Mouse (Mus musculus): Measurements from ENCODE around the gene Lgals9.

Lgals9 gene

DNA sequence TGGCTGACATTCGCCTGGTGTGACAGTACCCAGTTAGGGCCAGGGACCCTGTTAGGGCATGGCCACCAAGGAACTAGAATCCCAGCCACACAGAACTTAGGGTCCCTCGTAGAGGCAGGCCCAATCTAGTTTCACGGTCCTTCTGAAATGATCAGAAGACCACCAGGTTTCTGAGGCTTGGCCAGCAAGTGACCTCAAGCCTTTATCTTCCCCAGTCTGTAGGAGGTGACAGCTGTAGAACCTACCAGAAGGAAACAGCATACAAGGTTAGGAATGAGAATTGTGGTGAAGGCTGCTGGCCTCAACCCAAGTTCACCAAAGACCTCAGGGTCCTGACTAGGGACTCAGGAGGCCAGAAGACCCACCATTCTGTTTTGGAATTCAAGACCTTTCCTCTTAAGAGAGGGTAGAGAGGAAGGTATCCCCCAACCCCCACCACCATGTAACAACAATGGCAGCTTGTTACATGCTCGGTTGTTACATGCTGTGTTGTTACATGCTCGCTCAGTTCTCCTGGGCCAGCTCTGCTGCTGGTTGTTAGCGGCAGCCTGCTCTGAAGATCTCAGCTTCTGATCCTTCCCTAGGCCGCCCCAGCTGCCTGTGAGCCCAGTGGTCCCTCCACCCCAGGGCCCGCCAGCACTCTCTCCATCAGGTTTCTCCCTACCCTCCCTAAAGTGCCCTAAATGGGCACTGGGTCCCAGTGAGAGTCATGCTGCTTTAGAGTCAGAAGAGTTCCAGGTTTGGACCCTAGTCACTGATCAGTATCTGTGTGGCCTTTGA, 7.8 kb downstream of the Lgals9 start:
- no peak for DNase-seq (ENCODE audit: low spot score)

DNA sequence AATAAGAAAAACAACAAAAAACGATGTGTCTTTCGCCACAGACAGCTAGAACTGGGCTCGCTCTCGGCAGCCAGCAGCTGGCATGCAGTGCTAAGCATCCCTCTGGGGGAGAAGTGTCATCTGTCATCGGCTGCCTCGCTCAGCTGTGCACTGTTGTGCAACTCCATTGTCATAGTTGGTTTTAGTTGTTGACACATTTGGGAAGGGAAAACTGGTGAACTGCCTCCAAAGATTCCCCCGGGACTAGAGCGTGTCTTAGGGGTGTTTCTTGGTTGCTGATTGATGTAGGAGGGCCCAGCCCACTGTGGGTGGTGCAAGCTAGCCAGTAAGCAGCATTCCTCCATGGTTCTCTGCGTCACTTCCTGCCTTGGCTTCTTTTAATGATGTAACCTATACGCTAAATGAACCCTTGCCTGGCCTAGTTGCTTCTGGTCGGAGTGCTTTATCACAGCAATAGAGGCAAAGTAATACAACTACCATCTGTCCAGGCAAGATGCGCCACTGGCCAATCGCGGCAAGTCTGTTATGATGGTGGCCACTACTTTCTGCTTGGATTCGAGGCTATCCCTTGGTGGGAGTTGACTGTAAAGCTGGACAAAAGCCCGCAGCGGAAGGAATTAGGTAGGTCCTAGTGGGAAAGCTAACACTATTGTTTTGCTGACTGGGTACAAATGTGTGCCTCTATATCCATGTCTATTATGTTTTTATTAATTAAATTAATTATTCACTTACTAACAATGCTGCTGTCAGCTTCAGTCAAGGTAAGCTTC, 11.2 kb downstream of the Lgals9 start:
- DNase-seq (ENCODE audit: low spot score) = peak; percentile 24

DNA sequence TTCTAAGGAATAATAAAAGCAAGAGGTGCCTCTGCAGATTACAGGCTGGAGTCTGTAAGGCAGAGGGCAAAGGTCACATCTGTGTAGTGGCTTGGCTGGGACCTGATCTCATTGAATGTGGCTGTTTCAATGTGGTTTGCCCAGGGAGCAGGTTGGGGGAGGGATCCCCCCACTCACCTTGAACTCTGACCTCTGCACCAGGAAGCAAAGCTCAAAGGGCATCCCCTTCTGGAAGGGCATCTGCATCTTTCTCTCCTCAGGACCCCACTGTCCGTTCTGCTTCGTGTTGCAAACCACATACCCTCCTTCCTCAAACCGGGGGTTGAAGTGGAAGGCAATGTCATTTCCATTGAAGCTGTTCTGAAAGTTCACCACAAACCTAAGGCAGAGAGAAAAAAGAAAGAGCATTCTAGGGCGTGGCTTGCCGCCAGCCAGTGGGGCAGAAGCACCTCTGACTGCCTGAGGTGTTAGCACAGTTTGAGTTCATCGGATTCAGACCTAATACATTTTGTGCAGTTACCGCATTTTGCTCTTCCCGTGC, 11.9 kb downstream of the Lgals9 start:
- no peak for DNase-seq (ENCODE audit: low spot score)

DNA sequence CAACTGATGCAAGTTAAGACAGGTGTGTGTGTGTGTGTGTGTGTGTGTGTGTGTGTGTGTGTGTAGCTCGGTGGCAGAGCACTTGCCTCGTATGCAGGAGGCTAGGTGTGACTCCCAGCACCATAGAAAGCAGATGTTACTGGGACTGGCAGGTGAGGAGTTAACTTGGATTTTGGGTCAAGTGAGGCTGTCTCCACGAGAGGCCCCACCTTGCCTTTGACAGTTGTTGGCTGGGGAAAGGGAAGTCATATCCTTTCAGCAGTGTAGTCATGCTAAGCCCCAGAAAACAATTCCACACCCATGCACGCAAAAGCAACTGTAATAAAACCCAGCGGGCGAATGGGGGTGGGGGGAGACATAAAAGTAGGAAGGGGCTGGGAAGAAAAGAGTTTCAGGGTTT, 12.4 kb downstream of the Lgals9 start:
- no peak for DNase-seq (ENCODE audit: low spot score)

DNA sequence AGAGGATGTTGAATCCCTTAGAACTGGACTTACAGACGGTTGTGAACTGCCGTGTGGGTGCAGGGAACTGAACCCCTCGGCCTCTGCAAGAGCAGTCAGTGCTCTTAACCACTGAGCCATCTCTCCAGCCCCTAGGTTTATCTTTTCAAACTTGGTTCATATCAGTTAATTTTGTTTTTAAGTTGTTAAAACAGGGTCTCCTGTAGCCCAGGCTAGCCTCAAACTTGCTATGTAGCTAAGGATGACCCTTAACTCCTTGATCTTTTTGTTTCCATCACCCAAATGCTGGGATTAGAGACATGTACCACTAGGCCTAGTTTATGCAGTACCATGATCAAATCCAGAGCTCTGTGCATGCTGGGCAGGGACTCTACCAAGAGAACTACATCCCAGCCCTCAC, 13.0 kb downstream of the Lgals9 start:
- no peak for DNase-seq (ENCODE audit: low spot score)

DNA sequence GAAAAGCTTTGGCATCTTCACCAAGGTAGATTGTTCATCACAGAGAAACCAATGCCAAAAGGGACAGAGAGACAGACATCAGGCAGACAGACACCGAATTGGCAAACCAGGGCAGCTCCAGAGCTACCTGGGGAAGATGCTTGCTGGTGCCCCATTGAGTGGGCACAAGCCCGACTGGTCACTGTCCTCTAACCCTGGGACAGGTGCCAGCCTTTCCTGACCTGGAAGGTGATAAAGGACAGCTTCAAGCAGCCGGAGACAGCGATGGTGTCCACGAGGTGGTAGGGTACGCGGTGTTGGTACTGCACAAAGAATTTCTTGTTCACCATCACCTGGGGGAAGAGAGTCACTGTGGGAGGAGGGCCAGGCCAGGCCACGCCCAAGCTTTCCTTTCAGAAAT, 13.7 kb downstream of the Lgals9 start:
- no peak for DNase-seq (ENCODE audit: low spot score)

DNA sequence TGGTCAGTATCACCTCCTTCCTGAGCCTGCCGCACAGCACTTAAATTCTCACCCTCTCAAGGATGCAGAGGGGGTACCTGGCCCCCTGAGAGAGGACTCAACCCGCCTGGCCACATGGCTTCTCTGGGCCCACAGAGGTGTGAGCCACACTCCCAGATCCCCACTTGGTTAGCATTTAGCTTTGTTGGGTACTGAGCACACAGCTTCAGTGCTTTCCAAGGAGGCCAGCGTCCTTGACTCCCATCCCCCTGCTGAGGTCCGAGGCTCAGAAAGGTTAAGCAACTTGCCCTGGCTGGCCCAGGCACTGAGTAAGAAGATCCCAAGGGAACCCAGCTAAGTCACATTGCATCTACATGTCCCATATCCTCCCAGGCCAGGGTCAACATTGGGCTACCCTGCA, 16.6 kb downstream of the Lgals9 start:
- no peak for DNase-seq (ENCODE audit: low spot score)

DNA sequence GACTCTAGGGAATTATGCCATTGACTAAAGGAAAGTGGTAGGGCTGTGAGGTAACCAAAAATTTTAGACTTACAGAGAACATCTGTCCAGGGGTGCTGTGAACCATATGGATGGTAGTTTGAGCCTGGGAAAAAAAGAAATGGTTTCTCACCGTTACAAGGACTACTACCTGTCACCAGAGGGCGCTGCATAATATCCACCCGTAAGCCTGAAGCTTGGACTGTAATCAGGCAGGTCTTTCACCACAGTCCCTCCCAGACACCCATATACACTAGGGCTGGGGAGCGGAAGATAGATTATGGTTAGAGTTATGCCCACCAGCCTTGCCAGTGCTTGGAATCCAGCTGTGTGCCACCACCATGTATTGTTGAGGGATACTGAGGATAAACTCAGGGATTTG, 17.4 kb downstream of the Lgals9 start:
- no peak for DNase-seq (ENCODE audit: low spot score)

DNA sequence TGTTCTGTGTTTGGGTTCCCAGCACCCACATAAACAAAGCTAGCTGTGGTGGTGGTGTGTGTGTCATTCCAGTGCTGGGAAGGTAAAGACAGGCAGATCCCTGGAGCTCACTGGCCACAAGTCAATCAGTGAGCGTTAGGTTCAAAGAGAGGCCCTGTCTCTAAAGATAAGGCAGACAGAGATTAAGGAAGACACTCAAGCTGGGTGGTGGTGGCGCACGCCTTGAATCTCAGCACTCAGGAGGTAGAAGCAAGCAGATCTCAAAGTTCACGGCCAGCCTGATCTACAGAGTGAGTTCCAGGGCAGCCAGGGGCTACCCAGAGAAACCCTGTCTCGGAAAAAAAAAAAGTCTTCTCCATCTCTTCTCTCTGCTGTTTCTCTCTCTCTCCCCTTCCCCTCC, 23.5 kb downstream of the Lgals9 start:
- DNase-seq (ENCODE audit: low spot score) = no peak

DNA sequence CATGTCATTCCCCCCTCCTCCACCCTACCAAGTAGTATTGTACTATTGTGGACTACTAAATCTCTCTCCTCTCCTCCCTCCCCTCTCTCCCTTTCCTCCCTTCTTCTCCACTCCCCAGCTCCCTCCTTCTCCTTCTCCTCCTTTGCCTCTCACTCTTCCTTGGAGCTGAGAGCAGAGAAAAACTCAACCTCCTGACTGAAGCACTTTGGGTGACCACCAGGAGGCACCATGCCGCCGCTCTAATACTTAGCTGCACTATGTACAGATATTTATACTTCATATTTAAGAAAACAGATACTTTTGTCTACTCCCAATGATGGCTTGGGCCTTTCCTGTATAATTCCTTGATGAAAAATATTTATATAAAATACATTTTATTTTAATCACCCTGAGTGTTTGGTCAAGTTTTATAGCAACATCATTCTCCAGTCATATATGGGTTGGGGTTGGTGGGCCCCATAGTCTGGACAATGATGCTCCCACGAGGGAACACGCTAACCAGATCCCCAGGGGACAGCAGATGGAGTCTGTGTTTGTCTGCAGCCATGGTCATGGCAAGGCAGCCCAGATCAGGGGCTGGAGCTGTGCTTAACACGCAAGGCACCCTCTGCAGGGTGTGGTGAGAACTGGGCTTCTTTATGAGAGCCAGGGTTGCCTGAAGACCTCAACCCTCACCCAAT, 24.8 kb downstream of the Lgals9 start:
- DNase-seq (ENCODE audit: low spot score) = peak; percentile 36

DNA sequence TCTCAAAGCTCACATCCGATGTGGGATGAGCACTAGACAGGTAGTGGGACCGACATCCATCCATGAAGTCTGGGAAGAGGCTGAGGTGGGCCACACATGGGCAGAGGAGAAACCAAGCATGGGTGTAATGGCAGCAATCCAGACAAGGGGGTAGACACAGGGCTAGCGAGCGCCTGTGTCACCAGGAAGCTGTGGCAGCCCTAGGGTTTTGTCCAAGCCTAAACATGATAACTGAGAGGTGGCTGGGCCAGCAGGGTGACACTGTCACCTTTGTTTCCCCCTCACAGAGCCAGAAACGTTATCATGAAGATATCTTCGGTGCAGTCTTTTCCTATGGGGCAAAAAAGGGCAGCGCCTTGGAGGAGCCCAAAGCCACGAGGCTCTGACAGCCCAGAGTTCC, 25.4 kb downstream of the Lgals9 start:
- DNase-seq (ENCODE audit: low spot score) = no peak

DNA sequence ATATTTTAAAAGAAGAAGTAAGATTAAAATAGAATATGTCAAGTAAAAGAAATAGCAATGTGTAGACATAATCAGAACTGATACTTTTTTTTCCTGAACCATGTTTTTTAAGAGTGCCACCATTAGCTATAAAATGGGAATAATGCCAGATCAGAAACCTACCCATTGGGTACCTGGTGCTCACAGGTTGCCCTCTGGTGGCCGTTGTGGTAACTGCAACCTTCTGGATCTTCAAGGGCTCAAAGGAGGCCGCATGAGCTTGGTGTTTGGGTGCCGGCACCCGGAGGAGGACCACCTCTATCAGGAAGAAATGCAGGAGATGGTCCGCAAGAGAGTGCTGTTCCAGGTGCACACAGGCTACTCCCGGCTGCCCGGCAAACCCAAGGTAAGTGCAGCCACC, 28.5 kb downstream of the Lgals9 start:
- peak; percentile 70 for DNase-seq (ENCODE audit: low spot score)

DNA sequence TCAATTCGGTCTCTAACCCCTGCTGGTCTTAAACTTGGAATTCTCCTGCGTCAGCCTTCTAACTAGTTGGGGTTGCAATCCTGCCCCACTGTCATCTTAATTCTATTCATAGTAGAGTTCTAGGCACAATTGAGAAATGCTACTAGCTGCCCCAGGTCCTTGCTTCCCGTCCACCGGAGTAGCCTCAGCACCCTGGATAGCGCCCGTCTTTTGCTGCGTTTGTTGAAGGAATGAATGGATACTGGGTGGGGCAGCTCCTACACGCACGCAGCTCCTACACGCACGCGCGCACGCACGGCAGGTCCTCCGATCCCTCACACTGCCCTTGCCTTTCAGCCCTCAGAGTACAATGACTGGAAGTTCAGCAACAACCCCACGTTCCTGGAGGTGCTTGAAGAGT, 32.3 kb downstream of the Lgals9 start:
- DNase-seq (ENCODE audit: low spot score) = peak; percentile 57

DNA sequence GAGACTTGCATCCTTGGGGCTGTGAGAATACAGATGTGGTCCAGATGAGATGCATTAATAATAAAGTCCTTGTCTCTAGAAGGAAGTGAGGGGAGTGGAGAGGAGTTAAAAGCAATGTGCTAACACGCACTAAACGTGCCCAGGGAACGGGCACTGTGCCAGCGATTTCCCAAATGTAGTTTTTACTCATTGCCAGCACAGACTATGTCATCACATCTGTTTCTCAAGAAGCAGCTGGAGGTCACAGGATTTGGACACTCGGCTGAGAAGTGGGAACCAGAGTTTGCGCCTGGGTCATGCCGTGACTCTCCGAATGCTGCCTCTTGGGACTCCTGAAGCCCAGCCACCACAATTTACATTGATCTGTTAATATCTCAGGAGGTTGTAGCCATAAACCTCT, 34.4 kb downstream of the Lgals9 start:
- DNase-seq (ENCODE audit: low spot score) = no peak

DNA sequence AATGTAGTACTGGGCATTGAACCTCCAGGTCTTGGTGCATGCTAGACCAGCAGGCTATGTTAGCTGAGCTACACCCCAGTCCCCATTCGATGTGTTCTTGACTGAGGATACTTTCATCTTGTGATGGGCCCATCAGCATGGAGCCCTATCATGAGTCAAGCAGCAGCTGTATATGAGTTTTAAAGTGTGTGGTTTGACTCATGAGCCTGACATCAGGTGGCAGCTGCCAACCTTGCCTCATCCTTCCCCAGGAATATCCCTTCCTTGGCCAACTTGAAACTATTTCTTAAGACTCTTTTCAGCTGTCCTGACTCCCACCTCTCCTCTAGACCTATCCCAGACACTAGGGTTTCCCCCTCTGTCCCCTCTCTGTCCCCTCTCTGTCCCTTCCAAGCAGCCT, 41.7 kb downstream of the Lgals9 start:
- no peak for DNase-seq (ENCODE audit: low spot score)

DNA sequence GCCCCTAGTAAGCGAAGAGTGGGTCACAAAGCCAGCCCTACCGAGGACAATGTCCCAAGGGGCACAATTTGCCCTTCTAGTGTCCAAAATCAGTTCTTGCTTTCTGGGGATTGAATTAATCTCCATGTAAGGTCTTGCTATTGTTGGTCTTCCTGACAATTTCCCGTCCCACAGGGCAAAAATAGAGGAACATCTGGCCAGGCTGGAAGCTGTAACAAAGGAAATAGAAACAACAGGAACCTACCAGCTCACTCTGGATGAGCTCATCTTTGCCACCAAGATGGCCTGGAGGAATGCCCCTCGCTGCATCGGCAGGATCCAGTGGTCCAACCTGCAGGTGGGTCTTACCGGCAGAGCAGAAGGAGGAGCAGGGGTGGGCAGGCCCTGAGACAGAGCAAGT, 49.6 kb downstream of the Lgals9 start:
- DNase-seq (ENCODE audit: low spot score) = no peak

DNA sequence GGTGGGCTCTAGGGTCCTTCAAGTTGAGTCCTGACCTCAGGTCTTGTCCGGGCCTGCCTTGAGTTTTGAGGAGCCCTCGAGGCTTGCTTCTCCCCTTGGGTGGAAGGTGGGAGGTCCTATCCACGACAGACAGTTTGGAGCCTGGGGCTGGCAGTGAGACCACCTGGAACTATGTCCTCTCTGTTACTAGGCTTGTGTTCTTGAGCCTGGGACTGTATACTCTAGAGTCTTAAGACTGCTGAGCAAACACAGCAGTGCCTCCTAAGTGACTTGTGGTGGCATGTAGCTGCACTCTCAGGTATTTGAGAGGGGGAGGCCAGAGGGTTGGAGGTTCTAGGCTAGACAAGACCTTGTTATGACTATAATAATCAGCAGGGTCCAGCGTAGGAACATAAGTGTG, 50.0 kb downstream of the Lgals9 start:
- DNase-seq (ENCODE audit: low spot score) = no peak

DNA sequence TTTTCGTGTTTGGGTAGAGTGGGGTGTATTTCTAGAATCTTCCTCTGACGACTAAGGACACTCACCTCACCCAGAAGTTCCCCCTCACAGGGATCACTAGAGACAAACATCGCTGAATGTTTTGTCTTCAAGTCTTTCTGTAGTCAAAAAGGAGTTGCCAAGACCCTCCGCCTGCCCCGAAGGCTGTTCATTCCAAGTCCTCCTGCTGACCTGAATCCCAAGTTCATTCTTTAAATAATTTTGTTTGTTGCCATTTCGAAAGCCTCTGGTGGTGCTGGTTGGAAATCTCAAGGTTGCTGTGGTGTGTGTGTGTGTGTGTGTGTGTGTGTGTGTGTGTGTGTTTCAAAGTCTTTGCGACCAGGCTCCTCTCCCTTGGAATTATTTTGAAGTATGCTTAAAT, 50.4 kb downstream of the Lgals9 start:
- peak; percentile 53 for DNase-seq (ENCODE audit: low spot score)

DNA sequence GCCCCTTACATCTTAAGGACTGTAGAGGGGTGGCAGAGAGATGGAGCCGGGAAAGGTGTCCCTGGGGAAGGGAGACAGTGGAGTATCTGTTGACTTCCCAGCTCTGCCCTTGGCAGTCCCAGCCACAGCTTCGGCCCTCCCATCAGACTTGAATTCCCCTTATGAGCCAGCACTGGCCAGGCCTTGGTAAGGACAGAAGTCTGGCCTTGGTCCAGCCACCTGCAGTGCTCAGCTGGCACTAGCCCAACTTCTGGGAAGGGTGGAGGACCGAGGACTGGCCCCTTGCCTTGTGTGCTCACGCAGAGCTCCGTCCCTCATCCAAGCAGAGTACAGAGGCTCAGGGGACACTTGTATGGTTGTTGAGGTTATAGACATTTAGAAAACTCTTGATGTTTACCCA, 55.4 kb downstream of the Lgals9 start:
- DNase-seq (ENCODE audit: low spot score) = peak; percentile 83

DNA sequence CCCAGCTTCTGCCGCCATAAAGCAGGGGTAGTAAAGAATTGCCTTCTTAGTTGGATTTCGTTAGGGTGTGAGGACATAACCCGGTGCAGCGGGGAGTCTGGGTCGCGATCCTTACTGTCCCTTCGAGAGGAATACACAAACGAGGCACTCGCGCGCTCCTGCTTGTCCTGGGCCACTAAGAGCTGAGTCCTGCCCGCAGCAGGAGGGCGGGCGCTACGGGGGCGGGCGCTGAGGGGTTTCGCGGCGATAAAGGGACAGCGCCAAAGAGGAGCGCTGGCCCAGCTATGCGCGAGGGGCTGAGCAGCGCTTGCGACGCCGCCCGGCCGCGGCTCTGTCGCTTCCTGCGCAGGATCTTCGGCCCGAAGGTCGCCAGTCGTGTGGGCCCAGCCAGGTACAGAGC, 59.8 kb downstream of the Lgals9 start:
- DNase-seq (ENCODE audit: low spot score) = peak; percentile 76

DNA sequence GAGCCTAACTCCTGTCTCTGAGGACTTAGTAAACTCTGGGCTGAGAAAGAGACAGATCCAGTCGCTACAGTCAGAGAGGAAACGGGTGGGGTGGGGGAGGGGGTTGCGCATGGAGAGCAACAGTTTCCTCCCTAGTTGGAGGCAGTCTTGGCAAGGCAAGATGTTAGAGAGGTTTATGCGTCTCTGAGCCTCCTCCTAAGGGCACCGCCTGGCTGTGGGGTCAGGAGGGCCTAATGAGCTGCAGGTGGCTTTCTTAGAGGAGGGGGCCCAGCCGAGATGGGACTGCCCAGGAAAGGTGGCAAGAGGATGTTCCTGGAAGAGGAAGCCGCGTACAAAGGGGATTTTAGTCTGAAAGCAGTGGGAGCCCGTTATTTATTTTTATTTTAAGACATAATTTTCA, 60.6 kb downstream of the Lgals9 start:
- DNase-seq (ENCODE audit: low spot score) = no peak

DNA sequence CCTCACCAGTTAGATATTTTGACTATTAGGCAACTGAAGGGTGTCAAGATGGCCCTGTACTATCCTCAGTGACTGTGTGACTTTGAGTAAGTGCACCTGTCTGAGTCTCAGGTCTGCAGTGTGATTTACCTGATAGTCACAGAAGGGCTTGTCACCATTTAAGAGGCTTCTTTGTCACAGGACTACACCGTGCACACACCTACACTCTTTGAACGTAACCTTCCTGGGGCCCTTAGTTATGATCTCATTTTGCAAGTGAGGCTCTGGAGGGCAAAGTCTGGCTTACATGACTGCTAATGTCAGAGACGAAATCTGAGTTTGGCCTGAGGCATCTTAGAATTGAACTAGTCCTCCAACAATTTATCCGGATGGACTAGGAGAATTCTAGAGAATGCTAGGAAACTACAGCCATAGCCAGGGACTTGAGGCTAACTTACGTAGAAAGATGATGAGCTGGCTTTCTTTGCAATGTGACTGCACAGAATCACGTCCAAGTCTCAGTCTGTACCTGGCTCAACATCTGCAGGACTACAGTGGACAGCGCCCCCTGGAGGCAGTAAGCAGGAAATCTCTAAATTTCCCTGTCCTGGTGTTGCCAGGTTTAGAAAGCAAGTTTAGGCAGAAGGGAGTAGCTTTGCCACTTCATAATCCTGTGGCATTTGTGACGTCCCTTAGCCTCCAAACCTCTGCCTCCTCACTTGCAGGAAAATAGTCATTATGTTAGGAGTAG, 61.9 kb downstream of the Lgals9 start:
- DNase-seq (ENCODE audit: low spot score) = peak; percentile 39

All from ovary, postnatal 36 days (tissue).